Mouse (Mus musculus): Measurements from ENCODE around the gene Kcnj10.

- TF ChIP-seq POLR2A (IDR thresholded peaks at IDR 0.05; ENCODE audit: insufficient read depth, low read depth, low read length) (no peak), CTCF (IDR thresholded peaks at IDR 0.05) (peak; percentile 49)
These were observed 35.4 kb upstream of the Kcnj10 start for GRCm38 (mm10) chr1:172305635-172306034.

Data from heart, adult 2 months (tissue).